8 mouse cellular contexts compared by ENCODE assay signal in the genomic region with DNA sequence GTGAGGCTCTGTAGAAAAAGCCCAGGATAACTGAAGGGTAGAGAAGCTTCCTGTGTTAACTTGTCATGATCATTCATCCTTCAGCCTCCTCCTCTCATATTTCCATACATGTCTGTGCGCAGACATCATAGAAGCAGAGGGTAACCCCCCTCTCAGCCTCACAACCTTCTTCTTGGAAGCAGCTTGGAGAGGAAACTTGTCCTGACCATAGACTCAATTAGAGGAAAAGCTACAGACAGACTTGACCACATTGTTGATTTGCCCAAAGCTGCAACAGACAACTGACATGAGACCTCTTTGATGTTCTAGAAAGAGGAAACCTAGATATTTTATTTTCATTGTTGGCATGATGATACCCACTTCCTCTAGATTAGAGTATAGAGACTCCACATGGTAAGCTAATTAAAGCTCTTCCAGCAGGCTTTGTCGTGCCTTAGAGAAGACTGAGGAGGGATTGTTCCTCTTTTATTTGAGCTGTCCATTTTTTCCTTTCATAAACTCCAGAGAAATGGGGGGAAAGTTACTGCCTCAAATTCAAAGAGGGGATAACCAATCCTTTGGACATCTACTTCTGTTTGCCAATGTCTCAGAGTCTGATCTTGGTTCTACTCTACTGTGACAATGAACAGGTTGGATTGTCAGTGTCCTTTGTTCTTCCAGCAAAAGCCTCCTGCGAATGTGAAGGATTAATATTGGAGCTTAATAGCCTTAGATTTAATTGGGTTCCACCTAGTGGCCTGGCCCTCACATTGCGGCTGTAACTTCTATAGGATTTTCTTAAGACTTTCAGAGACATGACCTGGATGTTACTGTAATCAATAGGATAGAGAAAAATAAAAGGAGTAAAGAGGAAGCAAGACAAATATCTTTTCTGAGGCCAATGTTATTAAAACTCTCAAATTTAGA.
DNase-seq lines count a peak whose midpoint lies in the region; ATAC-seq and TF ChIP-seq lines count a peak whose summit lies in the region.

No protein-coding gene starts in this region.

- no peak overlapping the region for H3K4me3 ChIP-seq in forebrain, embryonic 14.5 days (ENCODE audit: low read depth, low read length)
- H3K4me3 ChIP-seq in forebrain, embryonic 16.5 days (replicated peaks; ENCODE audit: low read length), result no peak overlapping the region
- no peak overlapping the region for H3K4me3 ChIP-seq in midbrain, embryonic 14.5 days (replicated peaks; ENCODE audit: low read depth, low read length)
- no peak overlapping the region for H3K4me3 ChIP-seq in midbrain, embryonic 16.5 days (ENCODE audit: low read depth, low read length)
- no peak overlapping the region for H3K4me3 ChIP-seq in liver, embryonic 14.5 days (ENCODE audit: insufficient read depth in 1 of 2, low read depth in 2 of 2, low read length in 2 of 2)

- peak; percentile 57 for DNase-seq in forebrain, embryonic 14.5 days (ENCODE audit: low spot score)
- peak; percentile 55 for DNase-seq in midbrain, embryonic 14.5 days
- DNase-seq in c-Kit-positive CD71-negative TER-119-negative erythroid progenitor cells, embryonic 14.5 days (ENCODE audit: low read depth), result peak; percentile 6
- no peak for DNase-seq in liver, embryonic 14.5 days (ENCODE audit: low read depth in 3 of 3, low spot score in 3 of 3)
- DNase-seq in thymus, postnatal 14 days, result peak; percentile 19
- DNase-seq in urinary bladder, adult 18-20 months (ENCODE audit: low spot score in 2 of 2), result no peak

- 37% methylated on average over 4 of the region's 4 CpGs for WGBS in forebrain, embryonic 14.5 days
- 45% methylated on average over 4 of the region's 4 CpGs for WGBS in forebrain, embryonic 16.5 days
- 42% methylated on average over 4 of the region's 4 CpGs for WGBS in midbrain, embryonic 14.5 days
- 47% methylated on average over 4 of the region's 4 CpGs for WGBS in midbrain, embryonic 16.5 days
- WGBS in liver, embryonic 14.5 days (ENCODE audit: insufficient replicate concordance), result 33% methylated on average over 4 of the region's 4 CpGs

- no peaks in the 10 kb centered on the region for H3K9me3 ChIP-seq in forebrain, embryonic 14.5 days (replicated peaks; ENCODE audit: control insufficient read depth, low read length)
- H3K9me3 ChIP-seq in forebrain, embryonic 16.5 days (ENCODE audit: control insufficient read depth, low read length), result no peaks in the 10 kb centered on the region
- no peaks in the 10 kb centered on the region for H3K9me3 ChIP-seq in midbrain, embryonic 14.5 days (ENCODE audit: control insufficient read depth, low read length)
- no peaks in the 10 kb centered on the region for H3K9me3 ChIP-seq in midbrain, embryonic 16.5 days (replicated peaks; ENCODE audit: control insufficient read depth, low read length, poor library complexity, severe bottlenecking)
- H3K9me3 ChIP-seq in liver, embryonic 14.5 days (ENCODE audit: control insufficient read depth, low read length), result no peaks in the 10 kb centered on the region

- H3K36me3 ChIP-seq in forebrain, embryonic 14.5 days (ENCODE audit: control insufficient read depth, insufficient read depth, low read length), result no peaks in the 10 kb centered on the region
- no peaks in the 10 kb centered on the region for H3K36me3 ChIP-seq in forebrain, embryonic 16.5 days (ENCODE audit: control insufficient read depth, insufficient read depth)
- no peaks in the 10 kb centered on the region for H3K36me3 ChIP-seq in midbrain, embryonic 14.5 days (ENCODE audit: control insufficient read depth, insufficient read depth, low read length)
- H3K36me3 ChIP-seq in midbrain, embryonic 16.5 days (ENCODE audit: control insufficient read depth, insufficient read depth, low read length), result no peaks in the 10 kb centered on the region
- H3K36me3 ChIP-seq in liver, embryonic 14.5 days (replicated peaks; ENCODE audit: control insufficient read depth, insufficient read depth, low read depth), result no peaks in the 10 kb centered on the region

- TF ChIP-seq EP300 in liver, embryonic 14.5 days (IDR thresholded peaks at IDR 0.05; ENCODE audit: low read depth), result no peak

- no peaks in the 10 kb centered on the region for H3K4me1 ChIP-seq in forebrain, embryonic 14.5 days (ENCODE audit: control insufficient read depth, insufficient read depth, low read length)
- no peaks in the 10 kb centered on the region for H3K4me1 ChIP-seq in forebrain, embryonic 16.5 days (replicated peaks; ENCODE audit: control insufficient read depth, insufficient read depth, low read length)
- 0 out of 2 replicates have a peak, but pooled peaks cover 5% of the 10 kb centered on the region for H3K4me1 ChIP-seq in midbrain, embryonic 14.5 days (ENCODE audit: control insufficient read depth, insufficient read depth, low read length)
- no peaks in the 10 kb centered on the region for H3K4me1 ChIP-seq in midbrain, embryonic 16.5 days (ENCODE audit: control insufficient read depth, insufficient read depth, low read length)
- no peaks in the 10 kb centered on the region for H3K4me1 ChIP-seq in liver, embryonic 14.5 days (replicated peaks; ENCODE audit: control insufficient read depth in 2 of 2, insufficient read depth in 2 of 2, low read length in 1 of 2)

- ATAC-seq in forebrain, embryonic 14.5 days, result no peak
- no peak for ATAC-seq in forebrain, embryonic 16.5 days
- no peak for ATAC-seq in midbrain, embryonic 14.5 days (ENCODE audit: low FRiP score, low TSS enrichment)
- ATAC-seq in midbrain, embryonic 16.5 days, result no peak
- no peak for ATAC-seq in liver, embryonic 14.5 days (ENCODE audit: insufficient read depth)

- peak; percentile 42; the same call in 1 of the 2 replicates for TF ChIP-seq CTCF in liver, embryonic 14.5 days (IDR thresholded peaks at IDR 0.05; ENCODE audit: low read depth)

- no peaks in the 10 kb centered on the region for H3K27me3 ChIP-seq in forebrain, embryonic 14.5 days (replicated peaks; ENCODE audit: control insufficient read depth, insufficient read depth, low read length)
- no peaks in the 10 kb centered on the region for H3K27me3 ChIP-seq in forebrain, embryonic 16.5 days (replicated peaks; ENCODE audit: control insufficient read depth, insufficient read depth, low read length)
- H3K27me3 ChIP-seq in midbrain, embryonic 14.5 days (ENCODE audit: control insufficient read depth, insufficient read depth, low read length), result no peaks in the 10 kb centered on the region
- no peaks in the 10 kb centered on the region for H3K27me3 ChIP-seq in midbrain, embryonic 16.5 days (ENCODE audit: control insufficient read depth, insufficient read depth, low read depth, low read length)
- no peaks in the 10 kb centered on the region for H3K27me3 ChIP-seq in liver, embryonic 14.5 days (ENCODE audit: control insufficient read depth, insufficient read depth, low read length)

- H3K4me2 ChIP-seq in forebrain, embryonic 14.5 days (ENCODE audit: low read length), result no peak overlapping the region
- H3K4me2 ChIP-seq in forebrain, embryonic 16.5 days (ENCODE audit: low read length), result no peak overlapping the region
- no peak overlapping the region for H3K4me2 ChIP-seq in midbrain, embryonic 14.5 days (ENCODE audit: low read length)
- no peak overlapping the region for H3K4me2 ChIP-seq in midbrain, embryonic 16.5 days (ENCODE audit: low read length)
- H3K4me2 ChIP-seq in liver, embryonic 14.5 days (ENCODE audit: low read depth), result no peak overlapping the region

- H3K9ac ChIP-seq in forebrain, embryonic 14.5 days (ENCODE audit: low read length), result no peak overlapping the region
- no peak overlapping the region for H3K9ac ChIP-seq in forebrain, embryonic 16.5 days (replicated peaks; ENCODE audit: low read depth, low read length)
- H3K9ac ChIP-seq in midbrain, embryonic 14.5 days (replicated peaks; ENCODE audit: low read length), result no peak overlapping the region
- no peak overlapping the region for H3K9ac ChIP-seq in midbrain, embryonic 16.5 days (ENCODE audit: low read depth, low read length)
- H3K9ac ChIP-seq in liver, embryonic 14.5 days (replicated peaks), result no peak overlapping the region

- H3K27ac ChIP-seq in forebrain, embryonic 14.5 days (ENCODE audit: low read depth, low read length), result no peak overlapping the region
- H3K27ac ChIP-seq in forebrain, embryonic 16.5 days (ENCODE audit: low read length), result no peak overlapping the region
- H3K27ac ChIP-seq in midbrain, embryonic 14.5 days (replicated peaks; ENCODE audit: low read depth, low read length), result no peak overlapping the region
- H3K27ac ChIP-seq in midbrain, embryonic 16.5 days (ENCODE audit: low read length), result no peak overlapping the region
- H3K27ac ChIP-seq in liver, embryonic 14.5 days, result no peak overlapping the region

Comparison
In these comparisons a context has a peak if more than half of its experiments do, and no peak if none do; other contexts are left out.
1. DNase-seq: peak in forebrain, embryonic 14.5 days (single experiment), midbrain, embryonic 14.5 days (single experiment), c-Kit-positive CD71-negative TER-119-negative erythroid progenitor cells, embryonic 14.5 days (single experiment) and thymus, postnatal 14 days (single experiment); none in liver, embryonic 14.5 days (0 of 3) and urinary bladder, adult 18-20 months (0 of 2).